Mouse (Mus musculus) lung, adult 2 months (tissue): ENCODE measurements at regions not wholly inside any gene's neighbourhood (a gene's known extent, or its start where the extent isn't known, plus 50 kb on each side); places are given as distances from the start of the nearest gene placed in this dataset.
A peak's percentile ranks its signal among the peaks of the same experiment; 100 is the strongest.
"Not testable (repeated sequence)": the region's sequence is repeated elsewhere in the genome, so short reads cannot be mapped to it uniquely, and the experiment has no call there.

Experiments
- DNase-seq: peaks from one replicate; pipeline ENCODE4 v3.0.0; 2022
- H3K4me1 ChIP-seq: fragments of 200-500 bp; 2 replicates; pipeline ENCODE4 v1.6.1; 2011; ENCODE audit warnings: low read length; ENCODE audit not compliant: control insufficient read depth, insufficient read depth
- H3K4me3 ChIP-seq: fragments of 200-500 bp; replicated peaks from 2 replicates; pipeline ENCODE3; 2011; ENCODE audit warnings: low read depth, mild to moderate bottlenecking, control low read depth, low read length; ENCODE audit errors: extremely low read depth
- CTCF ChIP-seq: fragments of 200-500 bp; IDR thresholded peaks from 2 replicates; pipeline ENCODE4 v1.5.1; 2011; ENCODE audit warnings: mild to moderate bottlenecking, low read length, control low read depth; ENCODE audit not compliant: insufficient read depth
- POLR2A ChIP-seq: fragments of 200-500 bp; IDR thresholded peaks from 2 replicates; pipeline ENCODE4 v1.6.1; 2011; ENCODE audit warnings: low read depth, mild to moderate bottlenecking, control low read depth, low read length, borderline replicate concordance; ENCODE audit errors: extremely low read depth
- WGBS: fragments of 180-500 bp; shearing (Covaris S2); methylation state at CpG from one replicate; pipeline ENCODE4 v1.1.7; 2018; 5-methylcytosine and 5-hydroxymethylcytosine counted together

GRCm38 (mm10) chr11:12589757-12590373 lies 125.1 kb upstream of the Cobl start:
- Histone ChIP-seq H3K4me3 (no peak overlapping the region), H3K4me1 (no peaks in the 10 kb centered on the region)
- TF ChIP-seq POLR2A (no peak), CTCF (no peak)
- WGBS, result 64% methylated on average over 7 of the region's 7 CpGs
- no peak for DNase-seq

DNA sequence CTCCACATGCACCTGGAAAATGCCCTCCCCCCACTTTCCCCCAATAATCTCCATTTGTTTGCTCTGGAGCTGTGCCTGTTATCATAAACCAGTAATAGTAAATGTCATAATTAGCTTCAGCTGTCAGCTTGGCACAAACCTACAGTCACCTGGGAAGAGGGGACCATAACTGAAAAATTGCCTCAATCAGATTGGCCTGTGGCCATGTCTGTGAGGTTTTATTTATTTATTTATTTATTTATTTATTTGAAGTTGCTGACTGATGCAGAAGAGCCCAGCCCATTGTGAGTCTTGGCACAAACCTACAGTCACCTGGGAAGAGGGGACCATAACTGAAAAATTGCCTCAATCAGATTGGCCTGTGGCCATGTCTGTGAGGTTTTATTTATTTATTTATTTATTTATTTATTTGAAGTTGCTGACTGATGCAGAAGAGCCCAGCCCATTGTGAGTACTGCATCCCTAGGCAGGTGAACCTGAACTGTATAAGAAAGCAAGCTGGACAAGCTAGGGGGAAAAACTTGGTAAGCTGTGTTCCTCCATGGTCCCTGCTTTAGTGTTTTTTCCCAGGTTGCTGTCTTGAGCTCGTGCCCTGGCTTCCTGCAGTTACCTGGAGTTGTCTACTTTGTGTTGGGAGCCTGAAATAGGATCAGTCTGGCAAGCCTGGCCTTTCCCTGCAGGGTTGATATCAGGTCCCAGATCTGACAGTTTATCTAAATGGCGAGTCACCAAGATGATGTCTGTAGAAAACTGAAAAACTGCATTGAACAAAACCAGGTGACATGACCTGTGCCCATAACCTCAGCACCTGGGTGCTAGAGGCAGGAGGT lies 120.3 kb upstream of the Cobl start:
- not testable (repeated sequence) for DNase-seq
- 50% methylated on average over 2 of the region's 2 CpGs for WGBS

GRCm38 (mm10) chr11:12578999-12579576 lies 114.3 kb upstream of the Cobl start:
- TF ChIP-seq POLR2A, result no peak
- TF ChIP-seq CTCF, result peak; percentile 26; the same call in 1 of the 2 replicates
- WGBS, result 35% methylated on average over 14 of the region's 14 CpGs
- no peak overlapping the region for H3K4me3 ChIP-seq
- H3K4me1 ChIP-seq, result no peaks in the 10 kb centered on the region
- no peak for DNase-seq

More for the DNA sequence above, 120.3 kb upstream of the Cobl start:
- H3K4me1 ChIP-seq, H3K4me3 ChIP-seq: not testable (repeated sequence)

DNA sequence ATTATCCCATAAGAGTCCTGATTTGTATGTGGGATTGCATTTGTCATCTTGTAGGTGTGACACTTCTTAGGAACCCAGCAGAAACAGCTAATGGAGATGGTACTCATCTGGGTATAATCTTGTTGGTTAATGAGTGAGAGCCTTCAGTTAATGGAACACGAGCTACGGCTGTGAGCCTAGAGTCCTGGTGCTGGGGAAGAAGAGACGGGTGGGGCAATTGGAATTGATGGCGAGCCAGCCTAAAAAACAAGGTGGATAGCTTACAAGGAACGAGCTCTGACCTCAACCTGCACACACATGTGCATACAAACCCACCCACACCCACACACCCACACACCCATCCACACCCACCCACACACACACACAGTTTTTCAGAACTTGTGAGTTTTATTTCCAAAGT lies 94.9 kb upstream of the Cobl start:
- 64% methylated on average over 5 of the region's 5 CpGs for WGBS
- no peak overlapping the region for H3K4me3 ChIP-seq
- DNase-seq, result no peak
- TF ChIP-seq POLR2A, result no peak
- H3K4me1 ChIP-seq, result no peaks in the 10 kb centered on the region

DNA sequence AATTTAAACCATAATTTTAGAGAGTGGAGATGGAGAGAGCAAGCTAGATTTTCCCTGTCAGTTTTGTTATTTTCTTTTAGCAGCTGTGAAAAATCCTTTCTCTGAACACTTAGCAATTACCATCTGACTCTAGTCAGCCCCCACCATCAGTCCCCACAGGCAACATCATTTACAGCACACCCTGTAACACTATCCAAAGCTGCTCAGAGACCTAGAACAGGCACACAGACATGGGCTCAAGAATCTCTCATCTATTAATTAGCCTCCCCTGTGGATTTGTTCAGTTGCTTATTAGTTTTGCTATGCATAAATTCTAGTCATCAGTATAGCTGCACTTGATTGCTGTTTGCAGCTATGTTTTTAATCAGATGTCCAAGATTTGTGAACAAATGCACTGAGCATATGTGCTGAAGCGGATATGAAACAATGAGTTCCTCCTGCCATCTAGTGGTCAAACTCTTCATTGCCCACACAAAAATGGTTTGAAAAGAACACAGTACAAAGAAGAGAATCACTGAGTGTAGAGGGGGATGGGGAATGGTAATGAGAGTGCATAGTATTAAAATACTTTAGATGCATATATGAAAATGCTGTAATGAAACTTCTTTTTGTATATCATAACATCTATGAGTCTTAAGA lies 94.4 kb upstream of the Cobl start:
- TF ChIP-seq POLR2A (no peak), CTCF (0 out of 2 replicates have a peak, but pooled peaks have one; percentile 25)
- 20% methylated on average over 1 of the region's 1 CpGs for WGBS
- no peak overlapping the region for H3K4me3 ChIP-seq
- no peaks in the 10 kb centered on the region for H3K4me1 ChIP-seq
- no peak for DNase-seq

DNA sequence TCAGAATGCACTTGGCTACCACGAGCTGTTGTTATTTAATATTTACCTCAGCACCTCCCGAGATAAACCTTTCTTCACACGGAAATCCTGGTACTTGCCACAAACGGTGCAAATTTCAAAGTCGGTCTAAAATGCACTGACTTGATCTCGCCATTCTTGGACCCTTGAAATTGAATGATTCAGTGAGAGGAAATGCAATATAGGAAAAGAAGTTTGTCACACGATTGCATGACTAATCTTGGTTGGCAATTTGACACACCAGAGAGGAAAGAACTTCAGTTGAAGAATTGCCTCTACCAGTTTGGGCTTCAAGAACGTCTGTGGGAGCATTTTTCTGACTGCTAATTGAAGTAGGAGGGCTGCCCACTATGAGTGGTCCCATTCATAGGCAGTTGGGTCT lies 93.4 kb upstream of the Cobl start:
- 64% methylated on average over 8 of the region's 8 CpGs for WGBS
- TF ChIP-seq CTCF (no peak), POLR2A (no peak)
- no peak overlapping the region for H3K4me3 ChIP-seq
- no peak for DNase-seq
- H3K4me1 ChIP-seq, result no peaks in the 10 kb centered on the region

DNA sequence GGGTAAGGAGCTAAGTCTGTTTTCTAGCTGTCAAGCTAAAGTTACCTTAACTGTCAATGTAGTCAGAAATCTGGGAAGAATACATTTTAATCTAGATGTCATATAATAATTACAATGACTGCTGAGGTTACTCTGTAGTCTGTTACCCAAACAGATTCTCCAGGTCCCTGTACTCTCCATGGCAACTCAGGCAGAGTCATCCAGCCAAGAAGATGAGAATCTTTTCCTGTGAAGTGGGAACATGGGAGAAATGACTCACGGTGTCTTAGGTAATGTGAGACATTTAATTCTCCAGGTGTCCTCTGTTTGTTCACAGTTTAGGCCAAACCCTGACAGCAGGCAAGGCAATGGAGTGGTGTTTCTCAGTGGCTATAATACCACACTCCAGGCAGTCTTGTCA lies 81.0 kb upstream of the Cobl start:
- no peak for DNase-seq
- WGBS, result 44% methylated on average over 1 of the region's 1 CpGs
- Histone ChIP-seq H3K4me3 (no peak overlapping the region), H3K4me1 (no peaks in the 10 kb centered on the region)
- TF ChIP-seq CTCF, result no peak
- TF ChIP-seq POLR2A, result no peak

DNA sequence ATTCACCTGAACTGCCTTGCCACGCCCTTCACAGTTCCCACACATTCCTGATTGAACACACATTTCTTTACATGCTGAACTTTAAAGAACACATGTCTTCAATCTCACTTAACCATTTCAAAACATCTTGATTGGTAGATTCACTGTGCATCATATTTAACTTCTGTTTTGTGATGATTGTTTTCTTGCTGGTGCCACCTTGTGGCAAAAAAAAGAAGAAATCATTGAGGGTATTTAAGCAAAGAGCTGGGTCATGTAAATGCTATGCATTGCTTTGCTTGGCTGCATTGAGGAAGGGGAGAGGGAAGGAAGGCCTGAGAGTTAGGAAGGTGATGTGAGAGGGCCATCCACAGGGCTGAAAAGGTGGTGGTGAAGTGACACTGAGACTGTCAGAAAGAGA lies 78.3 kb upstream of the Cobl start:
- TF ChIP-seq POLR2A (no peak), CTCF (no peak)
- Histone ChIP-seq H3K4me1 (no peaks in the 10 kb centered on the region), H3K4me3 (no peak overlapping the region)
- WGBS, result 61% methylated on average over 1 of the region's 1 CpGs
- no peak for DNase-seq

DNA sequence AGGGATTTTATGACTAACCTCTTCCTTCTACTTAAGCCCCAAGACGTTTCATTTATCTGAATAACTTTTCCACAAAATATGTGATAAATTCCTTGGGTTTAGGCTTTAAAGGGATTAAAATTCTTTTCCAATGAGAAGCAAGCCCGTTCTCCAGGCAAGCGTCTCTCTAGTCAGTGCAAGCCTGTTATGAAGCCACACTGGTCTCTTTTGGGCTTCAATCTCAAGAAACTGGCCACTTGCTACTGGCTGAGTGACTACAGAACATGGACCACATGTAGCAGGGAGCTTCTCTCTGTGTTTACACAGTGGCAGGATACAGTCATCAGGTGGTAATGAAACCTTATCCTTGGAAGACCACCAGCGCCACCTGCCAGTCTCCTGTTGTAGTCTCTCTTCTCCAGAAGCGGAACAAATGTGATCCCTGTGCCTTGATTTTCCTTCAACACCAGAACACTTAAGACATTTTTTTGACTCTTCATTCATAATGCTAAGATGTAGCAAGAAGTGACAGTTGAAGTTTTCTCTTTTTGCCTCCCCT lies 75.6 kb upstream of the Cobl start:
- Histone ChIP-seq H3K4me1 (no peaks in the 10 kb centered on the region), H3K4me3 (no peak overlapping the region)
- TF ChIP-seq CTCF (no peak), POLR2A (no peak)
- no peak for DNase-seq
- 65% methylated on average over 5 of the region's 5 CpGs for WGBS
